Mouse (Mus musculus): ENCODE results near the gene Olfr782. TPM values are rescaled to one million over a fixed set of nuclear protein-coding genes. Genes with fewer than 3 reads are reported as not detected.

Olfr782 gene
- polyA plus RNA-seq, 1 experiment from 2014 or later = not detected

GRCm38 (mm10) chr10:129400892-129401291 is 52.2 kb downstream of the Olfr782 start:
- Histone ChIP-seq H3K9ac (ENCODE audit: low read depth, low read length) (no peak overlapping the region), H3K27ac (ENCODE audit: low read depth, low read length) (no peak overlapping the region), H3K4me2 (ENCODE audit: low read length) (no peak overlapping the region), H3K27me3 (replicated peaks; ENCODE audit: control insufficient read depth, insufficient read depth, low read length) (no peaks in the 10 kb centered on the region), H3K36me3 (ENCODE audit: control insufficient read depth, insufficient read depth, low read length) (no peaks in the 10 kb centered on the region), H3K4me3 (ENCODE audit: low read length) (no peak overlapping the region), H3K4me1 (ENCODE audit: control insufficient read depth, insufficient read depth, low read depth, low read length) (no peaks in the 10 kb centered on the region), H3K9me3 (ENCODE audit: control insufficient read depth, low read length) (no peaks in the 10 kb centered on the region)
- WGBS = 41% methylated on average over 5 of the region's 5 CpGs
- ATAC-seq = no peak

Other genes with a start within 250 kb of the Olfr782 start
- not detected in 2 replicates for gene Olfr768, start 249.5 kb upstream of the Olfr782 start, polyA plus RNA-seq (2015; fragmentation: Nextera tagmentation; extraction: Ambion mirVana)
- not detected in 2 replicates for gene Olfr769, start 231.0 kb upstream of the Olfr782 start, polyA plus RNA-seq (2015; fragmentation: Nextera tagmentation; extraction: Ambion mirVana)
- not detected in 2 replicates for gene Olfr770, start 209.9 kb upstream of the Olfr782 start, polyA plus RNA-seq (2015; fragmentation: Nextera tagmentation; extraction: Ambion mirVana)
- gene Olfr771, start 184.1 kb upstream of the Olfr782 start, polyA plus RNA-seq (2015; fragmentation: Nextera tagmentation; extraction: Ambion mirVana) = not detected in 2 replicates
- not detected in 2 replicates for gene Olfr772, start 170.9 kb upstream of the Olfr782 start, polyA plus RNA-seq (2015; fragmentation: Nextera tagmentation; extraction: Ambion mirVana)
- gene Olfr773, start 161.4 kb upstream of the Olfr782 start, polyA plus RNA-seq (2015; fragmentation: Nextera tagmentation; extraction: Ambion mirVana) = not detected in 2 replicates
- not detected in 2 replicates for gene Olfr774, start 112.6 kb upstream of the Olfr782 start, polyA plus RNA-seq (2015; fragmentation: Nextera tagmentation; extraction: Ambion mirVana)
- not detected in 2 replicates for gene Olfr775, start 100.4 kb upstream of the Olfr782 start, polyA plus RNA-seq (2015; fragmentation: Nextera tagmentation; extraction: Ambion mirVana)
- not detected in 2 replicates for gene Olfr776, start 89.7 kb upstream of the Olfr782 start, polyA plus RNA-seq (2015; fragmentation: Nextera tagmentation; extraction: Ambion mirVana)
- gene Olfr777, start 77.4 kb upstream of the Olfr782 start, polyA plus RNA-seq (2015; fragmentation: Nextera tagmentation; extraction: Ambion mirVana) = not detected in 2 replicates
- gene Olfr780, start 30.7 kb upstream of the Olfr782 start, polyA plus RNA-seq (2015; fragmentation: Nextera tagmentation; extraction: Ambion mirVana) = not detected in 2 replicates
- not detected in 2 replicates for gene Olfr781, start 20.0 kb upstream of the Olfr782 start, polyA plus RNA-seq (2015; fragmentation: Nextera tagmentation; extraction: Ambion mirVana)
- gene Olfr784, start 35.2 kb downstream of the Olfr782 start, polyA plus RNA-seq (2015; fragmentation: Nextera tagmentation; extraction: Ambion mirVana) = 0.07 and 0.15 TPM in 2 replicates
- gene Olfr785, start 56.6 kb downstream of the Olfr782 start, polyA plus RNA-seq (2015; fragmentation: Nextera tagmentation; extraction: Ambion mirVana) = not detected in 2 replicates
- gene Olfr786, start 78.5 kb downstream of the Olfr782 start, polyA plus RNA-seq (2015; fragmentation: Nextera tagmentation; extraction: Ambion mirVana) = not detected in 2 replicates
- not detected in 2 replicates for gene Olfr787, start 113.0 kb downstream of the Olfr782 start, polyA plus RNA-seq (2015; fragmentation: Nextera tagmentation; extraction: Ambion mirVana)
- not detected in 2 replicates for gene Olfr788, start 122.1 kb downstream of the Olfr782 start, polyA plus RNA-seq (2015; fragmentation: Nextera tagmentation; extraction: Ambion mirVana)
- gene Olfr789, start 135.9 kb downstream of the Olfr782 start, polyA plus RNA-seq (2015; fragmentation: Nextera tagmentation; extraction: Ambion mirVana) = not detected in 2 replicates
- not detected in 2 replicates for gene Olfr790, start 149.6 kb downstream of the Olfr782 start, polyA plus RNA-seq (2015; fragmentation: Nextera tagmentation; extraction: Ambion mirVana)
- gene Olfr791, start 172.9 kb downstream of the Olfr782 start, polyA plus RNA-seq (2015; fragmentation: Nextera tagmentation; extraction: Ambion mirVana) = not detected in 2 replicates
- not detected in 2 replicates for gene Olfr792, start 190.3 kb downstream of the Olfr782 start, polyA plus RNA-seq (2015; fragmentation: Nextera tagmentation; extraction: Ambion mirVana)
- not detected in 2 replicates for gene Olfr794, start 218.8 kb downstream of the Olfr782 start, polyA plus RNA-seq (2015; fragmentation: Nextera tagmentation; extraction: Ambion mirVana)